Mouse (Mus musculus) heart, postnatal 4 days (tissue): ENCODE measurements around the gene Spred2. TPM values are rescaled to one million over a fixed set of nuclear protein-coding genes. Genes with fewer than 3 reads are reported as not detected.

Experiments
- DNase-seq: peaks from one replicate; pipeline ENCODE4 v3.0.0; 2021
- total RNA-seq, 2 experiments: library from RNA; stranded (reverse); gene quantifications; 2 replicates each; pipeline ENCODE4 v1.2.3; 2021

The Spred2 gene
- total RNA-seq, 2 experiments from 2014 or later: 27.9 to 28.2 TPM

DNA sequence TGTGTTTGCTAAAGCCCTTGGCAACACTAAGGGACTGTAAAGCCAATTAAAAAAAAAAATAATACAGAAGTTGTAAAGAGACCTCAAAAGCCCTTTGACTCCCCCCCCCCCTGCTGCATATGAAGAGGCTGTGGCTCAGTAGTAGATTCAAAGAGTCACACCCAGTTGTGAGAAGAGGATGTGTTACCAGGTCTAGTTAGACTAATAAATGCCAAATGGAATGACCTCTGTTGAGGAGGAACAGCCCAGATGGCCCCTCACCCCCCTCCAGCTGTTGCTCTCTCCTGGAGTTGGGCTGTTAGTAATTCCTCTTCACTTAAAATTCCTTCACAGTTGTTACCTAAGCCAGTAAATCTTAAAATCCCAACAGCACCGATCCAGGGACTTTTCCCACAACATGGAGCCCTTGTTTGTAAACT lies 62.3 kb downstream of the Spred2 start:
- no peak for DNase-seq

DNA sequence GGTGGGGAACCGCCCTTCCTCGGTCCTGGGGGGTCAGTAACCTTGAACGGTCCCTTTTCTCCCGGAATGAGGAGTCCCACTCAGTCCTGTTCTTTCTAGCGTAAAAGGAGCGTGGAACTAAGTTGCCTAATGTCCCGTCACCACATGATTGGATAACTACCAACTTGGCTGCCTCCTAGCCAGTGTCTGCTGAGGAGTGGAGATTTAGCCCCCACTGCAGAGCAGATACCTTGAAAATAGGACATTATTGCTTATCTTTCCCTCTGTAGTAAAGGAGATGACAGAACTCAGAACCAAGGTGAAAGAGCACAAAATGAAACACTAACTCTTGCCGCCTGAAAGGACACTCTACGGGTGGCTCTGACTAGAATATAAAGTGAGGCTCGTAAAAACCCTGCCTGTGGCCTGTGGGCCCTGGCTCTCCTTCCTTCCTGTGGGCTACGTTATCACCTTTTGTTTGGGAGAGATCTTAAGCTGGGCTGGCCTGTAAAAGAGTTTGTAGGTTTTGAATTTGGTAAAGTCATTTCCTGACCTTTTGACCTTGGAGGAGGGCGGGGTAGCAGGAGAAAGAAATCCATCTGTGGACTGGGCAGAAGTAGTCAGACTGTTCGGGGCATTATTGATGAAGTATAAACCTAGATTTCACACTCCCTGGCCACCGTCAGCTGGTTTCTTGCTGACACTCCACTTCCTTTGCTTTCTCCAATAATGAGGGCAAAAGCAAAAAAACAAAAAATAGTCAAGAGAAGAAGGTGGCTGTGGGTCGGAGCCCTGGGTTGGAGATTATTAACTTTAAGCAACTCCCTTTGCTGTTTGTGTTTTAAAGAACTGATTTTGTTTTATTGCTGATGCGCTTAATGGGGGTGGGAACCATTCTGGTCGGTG lies 62.9 kb downstream of the Spred2 start:
- no peak for DNase-seq

DNA sequence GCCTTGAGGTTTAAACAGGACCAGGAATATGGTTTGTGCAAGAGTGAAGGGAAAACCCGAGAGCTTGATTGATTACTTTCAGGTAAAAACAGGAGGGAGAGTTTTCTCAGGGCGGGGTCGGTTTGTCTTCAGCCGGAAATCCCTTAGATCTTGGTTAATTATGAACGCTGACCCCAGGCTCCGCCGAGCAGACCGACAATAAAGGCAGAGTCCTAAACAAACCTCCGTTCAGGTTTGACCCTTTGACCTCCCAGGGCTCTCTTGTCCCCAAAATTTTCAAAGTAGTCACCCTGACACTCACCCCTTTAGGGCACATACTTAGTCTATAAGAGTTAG lies 63.5 kb downstream of the Spred2 start:
- DNase-seq: no peak

DNA sequence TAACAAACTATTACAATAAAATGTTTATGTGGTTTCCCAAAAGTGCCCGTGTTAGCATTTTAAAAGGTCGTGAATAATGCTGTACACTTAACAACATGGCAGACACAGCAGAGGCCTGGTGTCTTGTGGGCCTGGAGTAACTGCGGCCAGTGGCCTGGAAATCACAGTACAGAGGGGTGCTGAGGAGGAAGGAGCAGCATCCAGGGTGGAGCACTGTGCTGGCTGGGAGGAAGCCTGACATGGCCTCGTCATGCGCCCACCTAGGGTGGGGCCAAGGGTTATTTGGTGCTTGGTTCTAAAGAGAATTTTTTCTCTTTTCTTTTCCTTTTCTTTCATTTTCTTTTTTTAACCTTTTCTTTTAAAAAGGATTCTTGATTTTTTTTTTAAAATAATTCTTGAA lies 64.0 kb downstream of the Spred2 start:
- no peak for DNase-seq

DNA sequence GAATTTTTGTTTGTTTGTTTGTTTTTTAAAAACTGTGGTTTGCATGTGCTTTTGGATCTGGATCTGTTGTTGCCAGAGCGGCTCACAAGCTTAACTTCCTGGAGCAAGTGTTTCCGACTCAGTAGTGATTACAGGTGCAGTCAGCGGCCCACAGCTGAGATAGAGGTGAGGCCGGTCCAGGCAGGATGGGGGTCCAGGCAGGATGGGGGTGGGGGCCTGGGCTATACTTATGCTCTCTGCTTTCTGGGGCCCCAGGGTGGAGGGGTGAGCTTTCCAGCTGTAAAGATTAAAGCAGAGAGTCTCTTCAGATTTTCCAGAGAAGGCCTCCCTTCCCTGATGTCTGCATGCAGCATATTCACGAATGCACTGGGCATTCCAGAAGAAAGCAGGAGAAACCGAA lies 64.5 kb downstream of the Spred2 start:
- no peak for DNase-seq

DNA sequence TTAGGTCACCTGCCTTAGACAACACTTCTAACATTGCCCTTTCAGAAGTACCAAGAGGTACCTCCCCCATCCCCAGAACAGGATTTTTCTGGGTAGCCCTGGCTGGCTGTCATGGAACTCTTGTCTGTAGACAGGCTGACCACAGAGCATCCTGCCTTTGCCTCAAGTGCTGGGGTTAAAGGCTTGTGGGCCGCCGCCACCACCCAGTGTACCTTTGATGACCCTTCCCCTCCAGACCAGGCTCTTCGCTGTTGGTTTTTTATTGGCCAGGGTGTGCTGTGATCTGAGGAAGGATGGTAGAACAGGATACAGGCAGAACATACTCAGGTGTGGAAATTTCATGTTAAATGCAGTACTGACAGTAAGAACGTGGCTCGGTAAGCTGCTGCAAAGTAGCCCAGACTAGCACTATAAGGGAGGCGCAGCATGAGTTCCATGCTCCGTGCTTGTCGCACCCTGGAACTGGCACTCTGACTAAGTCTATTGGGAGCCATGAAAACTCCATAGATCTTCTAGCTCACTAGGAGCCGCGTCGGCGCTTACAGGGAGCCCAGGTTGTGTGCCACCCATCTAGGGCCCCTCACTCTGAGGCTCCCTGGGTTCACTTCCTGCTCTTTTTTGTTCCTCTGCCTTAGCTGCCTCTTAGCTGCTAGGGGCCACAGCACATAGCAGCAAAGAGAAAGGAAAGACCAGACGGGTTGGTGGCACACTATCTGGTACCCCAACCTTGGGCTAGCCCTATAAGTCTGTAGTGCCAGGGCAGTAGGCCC lies 65.2 kb downstream of the Spred2 start:
- no peak for DNase-seq

DNA sequence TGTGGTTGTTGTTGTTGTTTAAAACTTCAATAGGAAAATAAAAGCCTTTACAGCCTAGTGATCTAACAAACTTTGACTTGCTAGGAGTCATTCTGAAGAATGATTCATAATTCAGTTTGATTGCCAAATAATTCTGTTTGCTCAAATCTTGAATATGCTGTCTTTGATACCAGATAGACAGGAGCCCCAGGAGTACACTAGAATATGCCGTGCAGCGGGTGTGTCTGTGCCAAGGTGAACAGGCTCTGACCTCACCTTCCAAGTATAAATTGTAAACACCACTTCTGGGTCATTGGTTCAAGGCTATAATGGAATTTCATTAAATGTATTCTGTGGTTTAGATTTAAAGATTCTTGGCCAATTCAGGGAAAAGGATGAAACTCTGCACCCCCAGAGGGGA lies 66.6 kb downstream of the Spred2 start:
- DNase-seq: no peak

DNA sequence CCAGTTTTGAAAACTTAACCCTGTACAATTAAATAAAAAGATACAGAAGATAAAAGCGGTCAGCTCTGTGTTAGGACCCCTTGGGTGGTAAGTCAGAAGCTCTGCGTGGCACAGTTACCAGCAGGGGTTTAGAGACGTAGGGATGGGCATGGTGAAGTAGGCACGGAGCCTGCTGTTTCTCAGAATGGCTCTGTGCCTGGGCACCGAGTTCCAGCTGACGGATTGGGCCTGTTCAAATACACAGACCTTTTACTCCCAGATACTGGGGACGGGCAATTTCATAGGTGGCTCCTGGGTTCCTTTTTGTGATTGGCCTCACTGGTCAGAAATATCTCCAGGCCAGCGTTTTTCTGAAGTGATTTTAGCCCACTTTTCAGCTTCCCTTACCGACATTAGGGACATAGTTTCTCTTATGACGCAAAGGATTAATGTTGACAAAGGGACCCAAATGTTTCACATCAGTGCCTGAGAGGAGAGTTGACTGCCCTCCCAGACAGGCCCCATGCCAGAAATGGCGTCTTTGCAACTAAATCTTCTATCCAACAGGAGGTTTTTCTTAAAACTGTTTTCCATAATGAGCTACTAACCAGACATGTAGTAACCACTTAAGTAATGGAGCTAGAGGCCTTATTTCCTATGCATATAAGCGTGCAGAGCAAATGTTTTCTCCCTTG lies 67.3 kb downstream of the Spred2 start:
- DNase-seq: peak; percentile 56

DNA sequence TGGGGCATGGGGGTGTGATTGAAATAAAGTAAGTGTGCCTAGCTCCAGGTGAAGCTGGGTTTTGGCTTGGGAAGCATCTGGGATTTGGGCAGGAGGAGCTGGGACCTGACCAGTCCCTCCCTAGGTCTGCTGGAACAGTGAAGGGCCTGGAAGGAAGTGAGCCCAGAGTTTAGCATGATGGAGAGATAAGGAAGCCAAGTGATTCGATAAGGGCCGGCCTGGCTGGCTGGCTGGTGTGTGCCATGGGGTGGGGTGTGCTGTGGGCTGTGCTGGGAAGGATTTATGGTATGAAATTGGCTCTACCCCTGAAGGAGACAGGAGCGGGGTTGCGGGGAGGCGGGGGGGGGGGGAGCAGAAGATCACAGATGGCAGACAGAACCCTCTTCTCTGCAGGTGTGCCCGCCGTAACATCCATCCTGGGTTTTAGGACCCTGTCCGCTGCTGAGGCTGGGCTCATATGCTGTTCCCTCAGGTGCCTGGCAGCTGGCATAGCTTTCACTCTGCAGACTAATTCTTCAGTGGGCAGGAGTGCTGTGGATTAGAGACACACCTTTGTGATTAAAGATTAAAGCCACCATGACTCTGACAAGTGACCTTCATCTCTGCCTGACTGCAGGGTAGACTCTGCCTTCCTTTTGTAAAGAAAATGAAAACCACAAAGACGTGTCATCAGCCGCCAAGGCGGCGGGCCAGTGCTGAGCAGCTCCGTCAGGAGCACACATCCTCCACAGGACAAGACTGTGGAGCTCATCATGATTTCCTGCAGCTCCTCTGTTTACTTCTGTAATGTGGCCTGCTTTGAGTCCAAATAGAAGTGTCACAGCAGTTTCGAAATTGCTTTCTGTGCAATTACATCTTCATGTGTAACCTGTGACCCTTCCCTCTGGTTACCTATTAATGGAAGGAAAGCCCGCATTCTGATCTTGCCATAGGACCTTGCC lies 68.4 kb downstream of the Spred2 start:
- no peak for DNase-seq

DNA sequence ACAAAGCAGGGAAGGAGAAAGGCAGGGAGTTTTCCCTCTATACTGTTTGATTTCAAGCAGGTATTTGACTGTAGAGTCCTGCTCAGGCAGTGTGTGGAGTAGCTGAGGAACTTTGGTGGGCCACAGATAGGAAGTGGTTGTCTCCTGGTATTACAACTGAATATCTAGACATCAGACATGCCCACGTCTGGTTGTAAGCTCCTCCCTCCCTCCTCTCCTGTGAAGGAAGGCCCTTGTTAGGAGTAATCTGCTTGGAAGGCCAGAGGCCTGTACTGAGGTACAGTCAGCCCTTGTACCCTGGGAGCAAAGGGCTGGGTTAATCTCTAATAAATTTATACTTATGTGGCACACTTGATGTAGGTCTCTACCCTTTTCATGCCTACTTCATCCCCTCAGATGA lies 69.6 kb downstream of the Spred2 start:
- DNase-seq: no peak

DNA sequence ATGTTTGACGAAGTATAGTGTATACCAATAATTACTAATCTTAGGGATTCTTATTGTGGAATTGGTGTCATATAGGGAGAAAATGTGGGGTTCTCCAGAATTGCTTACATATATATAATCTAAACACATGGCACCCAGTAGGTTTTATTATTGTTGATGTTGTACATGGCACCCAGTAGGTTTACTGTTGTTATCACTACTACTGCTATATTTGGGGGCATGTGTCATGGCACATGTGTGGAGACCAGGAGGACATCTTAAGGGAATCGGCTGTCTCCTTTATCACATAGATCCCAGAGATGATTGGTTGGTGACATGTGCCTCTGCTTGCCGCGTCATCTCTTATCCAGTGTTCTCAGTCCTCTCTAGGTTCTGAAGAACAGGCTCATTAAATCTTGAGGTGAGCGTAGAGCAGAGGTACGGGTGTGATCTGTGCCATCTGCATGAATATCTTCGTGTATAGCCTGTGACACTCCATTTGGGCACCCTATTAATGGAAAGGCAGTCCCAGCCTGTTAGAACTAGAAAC lies 70.2 kb downstream of the Spred2 start:
- DNase-seq: no peak

DNA sequence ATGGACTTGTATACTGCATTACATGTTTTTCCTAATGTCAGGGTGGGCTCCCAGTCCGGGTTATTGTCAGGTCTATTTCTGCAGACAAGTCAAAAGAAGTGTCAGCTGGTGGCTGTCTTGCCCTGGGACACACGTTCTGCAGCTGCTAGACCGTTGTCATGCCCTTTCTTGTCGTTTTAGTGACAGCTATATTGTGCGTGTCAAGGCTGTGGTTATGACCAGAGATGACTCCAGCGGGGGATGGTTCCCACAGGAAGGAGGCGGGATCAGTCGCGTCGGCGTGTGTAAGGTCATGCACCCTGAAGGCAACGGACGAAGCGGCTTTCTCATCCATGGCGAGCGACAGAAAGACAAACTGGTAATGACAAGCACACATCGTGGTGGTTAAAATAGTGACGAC lies 73.8 kb downstream of the Spred2 start:
- DNase-seq: peak; percentile 15

DNA sequence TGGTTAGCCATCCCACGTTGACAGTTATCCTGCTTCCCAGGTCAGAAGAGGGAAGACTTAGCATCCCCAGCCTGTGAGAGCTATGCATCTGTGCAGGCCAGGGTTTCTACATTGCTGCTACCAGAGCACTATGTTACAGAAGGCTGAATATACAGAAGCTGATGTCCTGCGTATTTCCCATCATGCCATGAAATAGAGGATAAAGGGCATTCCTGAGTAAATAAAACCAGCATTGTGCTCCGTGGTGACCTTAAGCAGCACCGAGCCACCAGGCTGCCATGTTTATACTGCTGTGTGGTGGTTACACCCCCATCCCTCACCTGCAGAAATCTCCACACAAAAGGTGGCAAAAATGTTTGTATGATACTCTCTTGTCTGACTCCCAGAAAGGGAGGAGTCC lies 78.7 kb downstream of the Spred2 start:
- DNase-seq: no peak

DNA sequence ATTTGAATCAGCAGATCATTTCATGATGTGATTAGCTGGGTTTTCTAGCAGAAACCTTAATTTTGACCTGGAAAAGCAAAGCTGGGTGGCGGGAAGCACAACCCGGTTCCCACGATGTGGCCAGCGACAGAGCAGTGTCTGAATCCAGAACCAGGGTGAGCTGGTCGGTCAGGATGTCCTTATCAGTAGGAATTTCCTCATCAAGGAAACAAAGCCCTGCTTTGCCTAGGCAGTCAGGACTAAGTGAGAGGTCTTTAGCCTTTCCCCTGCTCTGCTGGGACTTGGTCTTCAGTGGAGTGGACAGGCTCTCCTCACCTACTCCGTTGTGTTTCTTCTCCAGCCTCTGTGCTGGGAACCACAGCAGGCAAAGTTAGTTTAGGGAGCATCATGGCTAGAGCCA lies 83.5 kb downstream of the Spred2 start:
- peak; percentile 12 for DNase-seq

DNA sequence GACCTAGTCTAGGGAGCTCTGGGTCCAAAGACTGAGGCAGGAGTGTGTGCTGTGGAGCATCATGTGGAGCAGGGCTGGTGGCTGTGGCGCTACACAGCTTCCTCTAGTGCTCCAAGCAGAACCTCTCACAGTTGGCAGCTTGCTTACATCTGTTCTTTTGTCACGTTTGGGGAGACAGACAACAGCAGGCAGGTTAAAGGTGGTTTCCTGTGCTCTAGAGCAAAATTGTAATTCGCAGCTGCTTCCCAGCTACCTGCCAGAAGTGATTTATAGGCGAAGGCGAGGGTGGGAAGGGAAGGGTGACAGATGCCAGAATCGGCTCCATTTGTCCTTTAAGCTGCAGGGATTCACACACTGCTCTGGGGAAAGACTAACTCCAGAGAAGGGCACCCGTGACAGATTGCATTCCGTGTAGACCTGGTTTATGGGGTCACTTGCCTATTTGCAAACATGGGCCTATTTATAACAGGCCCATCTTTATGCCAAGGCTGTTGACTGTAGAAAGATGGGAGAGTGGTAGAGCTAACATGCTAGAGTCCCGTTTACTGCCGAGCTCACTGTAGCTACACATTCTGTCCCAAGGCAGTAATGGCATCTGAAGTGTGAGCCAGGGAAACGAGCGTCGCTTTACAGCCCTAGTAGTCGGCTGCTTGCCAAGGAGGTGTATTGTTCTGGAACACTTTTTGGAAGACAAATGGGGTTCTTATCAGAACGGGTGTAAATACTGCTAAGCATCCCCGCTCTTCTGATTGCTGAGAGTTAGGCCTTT lies 87.2 kb downstream of the Spred2 start:
- peak; percentile 16 for DNase-seq

DNA sequence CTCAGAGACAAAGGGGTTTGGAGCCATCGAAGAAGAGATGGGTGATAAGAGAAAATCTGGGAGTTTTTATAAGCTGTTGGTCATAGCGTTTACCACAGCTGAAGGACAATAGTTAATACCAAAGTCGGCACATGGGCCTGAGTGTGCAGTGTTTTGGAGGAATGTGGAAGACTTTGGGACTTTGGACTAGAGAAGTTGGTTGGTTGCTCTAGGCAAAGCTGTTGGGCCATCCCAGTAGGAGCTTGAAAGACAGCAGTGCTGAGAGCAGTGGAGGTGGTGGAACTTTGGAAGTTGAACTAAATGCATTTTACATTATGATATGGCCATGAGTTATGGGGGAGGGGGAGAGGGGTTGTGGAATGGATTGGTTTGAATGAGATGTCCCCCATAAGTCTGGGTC lies 89.2 kb downstream of the Spred2 start:
- DNase-seq: no peak

DNA sequence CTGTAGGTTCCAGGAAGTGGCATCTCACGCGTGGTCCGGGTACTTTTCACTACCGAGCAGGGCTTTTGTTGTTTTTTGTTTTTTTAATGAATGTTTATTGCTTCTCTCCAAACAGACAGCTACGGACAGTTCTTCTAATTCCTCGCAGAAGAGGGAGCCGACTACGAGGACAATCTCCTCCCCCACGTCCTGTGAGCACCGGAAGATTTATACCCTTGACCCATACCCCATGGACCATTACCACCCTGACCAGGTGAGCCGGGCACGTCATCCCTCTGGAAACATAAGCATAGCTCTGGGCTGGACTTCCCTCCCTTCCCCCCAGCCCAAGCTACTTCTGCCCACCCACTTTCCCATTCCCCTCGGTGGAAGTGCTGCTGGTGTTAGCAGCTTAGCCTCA lies 93.8 kb downstream of the Spred2 start:
- no peak for DNase-seq

DNA sequence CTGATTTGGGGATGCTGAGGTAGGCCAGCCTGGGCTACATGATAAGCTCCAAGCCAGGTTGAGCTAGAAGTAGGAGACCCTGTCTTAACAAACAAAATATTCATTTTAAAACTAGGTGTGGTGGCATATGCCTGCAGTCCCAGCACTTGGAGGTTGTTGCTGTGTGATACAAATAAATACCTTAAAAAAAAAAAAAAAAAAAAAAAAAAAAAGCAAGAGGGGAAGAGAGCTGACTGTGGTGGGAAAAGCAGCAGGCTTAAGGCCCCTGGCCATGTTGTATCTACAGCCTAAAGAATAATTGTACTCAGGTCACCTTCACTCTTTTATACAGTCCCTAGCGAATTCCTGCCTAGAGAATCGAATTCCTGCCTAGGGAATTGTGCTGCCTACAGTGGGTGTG lies 94.7 kb downstream of the Spred2 start:
- no peak for DNase-seq

DNA sequence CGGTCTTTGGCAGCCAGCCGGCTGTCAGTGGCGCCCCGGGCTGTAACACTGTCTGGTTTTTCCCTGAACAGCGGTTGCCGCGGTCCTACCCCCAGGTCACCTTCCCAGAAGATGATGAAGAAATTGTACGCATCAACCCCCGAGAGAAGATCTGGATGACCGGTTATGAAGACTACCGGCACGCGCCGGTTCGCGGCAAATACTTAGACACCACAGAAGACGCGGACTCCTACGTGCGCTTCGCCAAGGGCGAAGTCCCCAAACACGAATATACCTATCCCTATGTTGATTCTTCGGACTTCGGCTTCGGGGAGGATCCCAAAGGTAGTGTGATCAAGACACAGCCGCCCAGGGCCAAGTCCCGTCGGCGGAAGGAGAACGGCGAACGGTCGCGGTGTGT lies 96.5 kb downstream of the Spred2 start:
- DNase-seq: no peak

DNA sequence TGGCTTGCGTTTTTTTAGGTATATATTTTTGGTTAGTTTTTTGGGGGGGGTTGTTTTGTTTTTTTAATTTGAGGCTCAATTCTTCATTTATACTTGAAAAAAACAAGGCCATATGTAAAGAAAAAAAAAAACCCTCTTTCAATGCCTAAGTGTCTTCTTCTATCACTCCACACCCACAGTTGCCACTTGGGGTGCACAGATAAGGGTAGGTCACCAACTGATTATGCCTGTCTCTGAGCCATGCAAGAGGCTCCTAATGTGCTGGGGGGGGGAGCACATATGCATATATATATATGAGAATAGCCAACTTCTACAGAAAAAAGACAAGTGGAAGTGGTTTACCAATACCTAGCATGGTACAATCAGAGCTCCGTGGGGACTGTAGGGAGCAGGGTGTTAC lies 98.3 kb downstream of the Spred2 start:
- DNase-seq: no peak

DNA sequence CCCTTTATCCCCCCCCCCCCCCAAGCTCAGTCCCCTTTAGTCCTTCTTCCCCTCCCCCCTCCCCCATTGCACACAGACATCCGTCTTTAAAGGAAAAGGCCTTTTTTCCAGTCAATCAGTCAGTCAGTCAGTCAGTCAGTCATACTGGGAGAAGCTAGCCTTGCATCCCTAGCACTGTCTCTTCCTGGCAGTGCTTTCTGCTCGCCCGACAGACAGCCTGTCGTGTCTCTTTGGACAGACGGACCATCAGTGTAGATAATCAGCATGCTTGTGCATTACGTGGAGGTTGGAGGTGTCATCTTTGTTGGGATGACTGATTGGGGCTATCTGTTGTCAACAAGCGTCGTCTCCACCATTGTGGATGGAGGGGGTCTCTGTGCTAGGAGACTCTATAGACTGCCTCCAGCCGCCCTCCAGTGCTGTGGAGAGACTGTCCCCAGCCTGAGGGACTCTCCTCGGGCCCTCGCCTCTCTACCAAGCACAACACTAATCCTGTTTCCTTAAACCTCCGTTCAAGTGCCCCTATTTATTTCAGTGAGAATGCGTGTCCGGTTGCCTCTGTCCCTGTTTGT lies 98.8 kb downstream of the Spred2 start:
- no peak for DNase-seq
